Comparison of ENCODE assay signal across 7 mouse cellular contexts in the genomic region with DNA sequence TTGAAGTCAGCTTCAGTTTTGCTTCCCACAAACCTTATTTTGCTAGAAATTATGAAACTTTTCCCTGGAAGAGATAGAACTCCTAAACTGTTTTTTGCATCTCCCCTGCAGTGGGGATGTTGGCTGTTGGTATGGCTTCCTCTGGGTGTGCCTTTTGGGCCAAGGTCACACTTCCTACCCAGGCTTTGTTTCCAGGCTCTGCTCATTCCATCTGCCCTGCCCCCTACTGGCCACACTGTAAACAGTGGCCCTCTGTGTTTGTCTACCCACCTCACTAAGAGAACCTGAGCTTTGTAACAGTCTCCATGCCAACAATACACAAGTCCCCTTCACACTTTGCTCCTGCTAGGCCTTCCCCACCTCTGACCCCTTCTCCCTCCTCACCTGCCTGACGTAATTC. TPM values are rescaled to one million over a fixed set of nuclear protein-coding genes. Genes with fewer than 3 reads are reported as not detected.
DNase-seq lines count a peak whose midpoint lies in the region; ATAC-seq lines count a peak whose summit lies in the region.

No protein-coding gene starts in this region.

- H3K9me3 ChIP-seq in kidney, embryonic 14.5 days (ENCODE audit: control insufficient read depth, low read length), result no peaks in the 10 kb centered on the region

- WGBS in kidney, embryonic 14.5 days, result 80% methylated on average over 1 of the region's 1 CpGs

- no peak overlapping the region for H3K4me3 ChIP-seq in kidney, embryonic 14.5 days (ENCODE audit: low read length)

- ATAC-seq in kidney, embryonic 14.5 days (ENCODE audit: low FRiP score, low TSS enrichment), result 0 out of 2 replicates have a peak, but pooled peaks have one; percentile 62

- H3K4me2 ChIP-seq in kidney, embryonic 14.5 days (replicated peaks; ENCODE audit: low read depth, low read length), result no peak overlapping the region

- H3K9ac ChIP-seq in kidney, embryonic 14.5 days (ENCODE audit: low read depth, low read length), result no peak overlapping the region

- peaks cover 53% of the 10 kb centered on the region for H3K36me3 ChIP-seq in kidney, embryonic 14.5 days (ENCODE audit: control insufficient read depth, insufficient read depth, low read length)

- peak; percentile 46 for DNase-seq in urinary bladder, postnatal 14 days (ENCODE audit: low spot score)
- no peak for DNase-seq in urinary bladder, postnatal 4 days (ENCODE audit: low spot score in 2 of 2)
- DNase-seq in adrenal gland, postnatal 10 days, result peak; percentile 66
- DNase-seq in forelimb bud, embryonic 11.5 days (ENCODE audit: low read depth, low spot score), result peak; percentile 39
- peak; percentile 71 for DNase-seq in lung, postnatal 25 days (ENCODE audit: low spot score)
- peak; percentile 82 for DNase-seq in thymus, postnatal 14 days

- H3K27me3 ChIP-seq in kidney, embryonic 14.5 days (ENCODE audit: control insufficient read depth, insufficient read depth, low read length), result no peaks in the 10 kb centered on the region

- H3K27ac ChIP-seq in kidney, embryonic 14.5 days (ENCODE audit: low read depth, low read length), result peak overlapping the region; percentile 5; the same call in 1 of the 2 replicates

- H3K4me1 ChIP-seq in kidney, embryonic 14.5 days (ENCODE audit: control insufficient read depth, insufficient read depth, low read length), result peaks cover 3% of the 10 kb centered on the region; the same call in 1 of the 2 replicates

RNA-seq across cellular contexts. Expression of gene Degs2, which starts 44.8 kb away (rescaled TPM):
- total RNA-seq in adrenal gland, postnatal 10 days (2021), result not detected
- polyA plus RNA-seq in kidney, embryonic 14.5 days (2014; fragmentation: Nextera tagmentation; extraction: Ambion mirVana), result 6.6 and 7.3 TPM in 2 replicates

Comparison
In these comparisons a context has a peak if more than half of its experiments do, and no peak if none do; other contexts are left out.
1. DNase-seq: peak in urinary bladder, postnatal 14 days (single experiment), adrenal gland, postnatal 10 days (single experiment), forelimb bud, embryonic 11.5 days (single experiment), lung, postnatal 25 days (single experiment) and thymus, postnatal 14 days (single experiment); none in urinary bladder, postnatal 4 days (0 of 2).